Mouse (Mus musculus) kidney, embryonic 15.5 days (tissue): Measurements from ENCODE around the gene Gm42878. TPM values are rescaled to one million over a fixed set of nuclear protein-coding genes. Genes with fewer than 3 reads are reported as not detected.

Experiments
- ATAC-seq: fragments of 200-750 bp; cut with Nextera tagmentation; replicated peaks from 2 replicates; pipeline ENCODE4 v1.8.0; 2017; ENCODE audit warnings: moderate TSS enrichment; ENCODE audit not compliant: low FRiP score
- H3K27ac ChIP-seq: fragments of 300-500 bp; sonication (generic); 2 replicates; pipeline ENCODE4 v1.5.1; 2015; ENCODE audit warnings: mild to moderate bottlenecking, inconsistent platforms
- H3K27me3 ChIP-seq: fragments of 300-500 bp; sonication (generic); 2 replicates; pipeline ENCODE4 v1.6.1; 2015; ENCODE audit warnings: inconsistent platforms
- H3K36me3 ChIP-seq: fragments of 300-500 bp; sonication (generic); 2 replicates; pipeline ENCODE4 v1.6.1; 2015; ENCODE audit warnings: inconsistent platforms
- H3K4me1 ChIP-seq: fragments of 300-500 bp; sonication (generic); 2 replicates; pipeline ENCODE4 v1.6.1; 2015; ENCODE audit warnings: inconsistent platforms
- H3K4me2 ChIP-seq: fragments of 300-500 bp; sonication (generic); 2 replicates; pipeline ENCODE4 v1.6.1; 2015; ENCODE audit warnings: moderate library complexity, mild to moderate bottlenecking, inconsistent platforms
- H3K4me3 ChIP-seq: fragments of 300-500 bp; sonication (generic); replicated peaks from 2 replicates; pipeline ENCODE4 v1.5.1; 2015; ENCODE audit warnings: mild to moderate bottlenecking, inconsistent platforms
- H3K9ac ChIP-seq: fragments of 300-500 bp; sonication (generic); 2 replicates; pipeline ENCODE4 v1.6.1; 2015; ENCODE audit warnings: mild to moderate bottlenecking, inconsistent platforms
- H3K9me3 ChIP-seq: fragments of 300-500 bp; sonication (generic); replicated peaks from 2 replicates; pipeline ENCODE4 v1.6.1; 2016; ENCODE audit warnings: inconsistent platforms
- WGBS: fragments of 180-500 bp; shearing (Covaris S2); methylation state at CpG from one replicate; pipeline ENCODE4 v1.1.7; 2015; ENCODE audit warnings: mixed read lengths; 5-methylcytosine and 5-hydroxymethylcytosine counted together
- polyA plus RNA-seq: library from polyadenylated mRNA; unstranded; fragments of >200 nt; fragmentation: Nextera tagmentation; extraction: Ambion mirVana; gene quantifications from 2 replicates; pipeline ENCODE4 v1.2.1, GENCODE M21; 2015

Gm42878 gene
- polyA plus RNA-seq, 1 experiment from 2014 or later: not detected

DNA sequence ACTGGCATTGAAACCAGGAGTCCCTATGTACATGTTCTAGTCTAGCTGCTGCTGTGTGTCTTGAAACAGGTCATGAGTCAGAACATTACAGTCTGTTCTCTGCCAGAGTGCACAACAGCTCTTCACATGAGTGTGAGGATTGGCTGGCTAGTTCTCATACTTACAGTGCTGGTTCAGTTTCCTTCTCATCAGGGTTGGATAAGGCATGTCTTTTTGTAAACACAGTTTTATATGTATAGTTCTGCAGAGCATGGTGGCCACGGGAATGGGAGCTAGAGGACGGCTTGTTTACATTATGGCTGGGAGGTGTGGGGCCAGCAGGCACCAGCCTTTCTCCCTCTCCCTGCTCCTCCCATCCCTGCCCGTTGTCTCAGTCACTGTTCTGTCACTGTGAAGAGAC, 75.7 kb downstream of the Gm42878 start:
- ATAC-seq: no peak
- 18% methylated on average over 3 of the region's 3 CpGs for WGBS

More for the DNA sequence above, 75.7 kb downstream of the Gm42878 start:
- no peak overlapping the region for H3K4me3 ChIP-seq
- no peak overlapping the region for H3K27ac ChIP-seq
- H3K4me1 ChIP-seq: no peaks in the 10 kb centered on the region
- H3K27me3 ChIP-seq: no peaks in the 10 kb centered on the region
- H3K4me2 ChIP-seq: no peak overlapping the region
- no peaks in the 10 kb centered on the region for H3K36me3 ChIP-seq
- no peaks in the 10 kb centered on the region for H3K9me3 ChIP-seq
- H3K9ac ChIP-seq: no peak overlapping the region

Other genes with a start within 250 kb of the Gm42878 start
- 51.2 and 55.6 TPM in 2 replicates for gene Trafd1, start 159.8 kb downstream of the Gm42878 start, polyA plus RNA-seq
- gene Naa25, start 147.5 kb downstream of the Gm42878 start, polyA plus RNA-seq: 43.7 and 44.5 TPM in 2 replicates
- 6.7 and 8.5 TPM in 2 replicates for gene Tmem116, start 93.6 kb downstream of the Gm42878 start, polyA plus RNA-seq
- 165 and 174 TPM in 2 replicates for gene Erp29, start 93.0 kb downstream of the Gm42878 start, polyA plus RNA-seq
- gene Adam1b, start 42.0 kb downstream of the Gm42878 start, polyA plus RNA-seq: 0.08 and 0.22 TPM in 2 replicates
- 1.4 and 1.9 TPM in 2 replicates for gene Adam1a, start within 50 bp of the Gm42878 start, polyA plus RNA-seq
- gene Mapkapk5, start 423 bp upstream of the Gm42878 start, polyA plus RNA-seq: 42.8 and 48.0 TPM in 2 replicates
- gene Aldh2, start 48.3 kb upstream of the Gm42878 start, polyA plus RNA-seq: 197 and 222 TPM in 2 replicates
- 2.8 and 3.0 TPM in 2 replicates for gene Acad12, start 73.5 kb upstream of the Gm42878 start, polyA plus RNA-seq
- 3.1 and 3.6 TPM in 2 replicates for gene Acad10, start 115.0 kb upstream of the Gm42878 start, polyA plus RNA-seq
- 35.0 and 36.1 TPM in 2 replicates for gene Brap, start 115.1 kb upstream of the Gm42878 start, polyA plus RNA-seq
- 50.1 and 54.9 TPM in 2 replicates for gene Atxn2, start 165.9 kb upstream of the Gm42878 start, polyA plus RNA-seq